Mouse (Mus musculus): ENCODE measurements around the gene Zdhhc6. TPM values are rescaled to one million over a fixed set of nuclear protein-coding genes. Genes with fewer than 3 reads are reported as not detected.
A peak's percentile ranks its signal among the peaks of the same experiment; 100 is the strongest.

The Zdhhc6 gene
- polyA plus RNA-seq, 1 experiment from 2014 or later, result 105 TPM

DNA sequence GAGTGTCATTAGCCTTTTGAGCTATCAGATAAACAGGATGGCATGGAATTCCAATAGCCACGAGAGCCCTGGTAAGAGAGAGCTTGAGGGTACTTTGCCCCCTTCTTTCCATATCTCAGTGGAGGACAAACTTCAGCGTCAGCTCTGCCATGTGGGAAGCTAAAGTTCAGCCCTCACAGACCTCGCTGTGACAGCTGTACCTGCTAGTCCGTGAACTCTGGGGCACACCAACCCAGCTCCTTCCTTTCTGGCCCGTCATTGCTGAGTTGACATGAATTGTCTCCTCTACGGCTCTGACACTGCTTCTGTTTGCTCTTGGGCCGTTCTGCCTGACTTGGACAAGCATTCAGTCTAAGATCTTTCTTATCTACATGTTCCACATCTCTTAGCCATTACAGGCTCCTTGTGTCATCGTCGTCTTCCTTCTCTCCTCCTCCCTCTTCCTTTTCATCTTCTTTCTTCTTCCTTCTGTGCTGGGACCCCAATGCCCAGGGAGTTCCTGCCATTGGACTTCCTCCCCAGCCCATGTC, 67.8 kb downstream of the Zdhhc6 start:
- Histone ChIP-seq H3K9me3 (ENCODE audit: control insufficient read depth, low read length) (no peaks in the 10 kb centered on the region), H3K9ac (ENCODE audit: low read length) (no peak overlapping the region), H3K4me1 (ENCODE audit: control insufficient read depth, insufficient read depth, low read length) (no peaks in the 10 kb centered on the region), H3K4me3 (ENCODE audit: low read depth, low read length) (no peak overlapping the region), H3K27me3 (ENCODE audit: control insufficient read depth, insufficient read depth, low read length) (no peaks in the 10 kb centered on the region), H3K27ac (ENCODE audit: low read depth, low read length) (no peak overlapping the region), H3K4me2 (ENCODE audit: low read depth) (no peak overlapping the region), H3K36me3 (ENCODE audit: control insufficient read depth, insufficient read depth, low read length) (no peaks in the 10 kb centered on the region)
- no peak for DNase-seq (ENCODE audit: low spot score)
- WGBS, result 80% methylated on average over 9 of the region's 9 CpGs
- no peak for ATAC-seq (ENCODE audit: insufficient read depth, low FRiP score, low TSS enrichment)

DNA sequence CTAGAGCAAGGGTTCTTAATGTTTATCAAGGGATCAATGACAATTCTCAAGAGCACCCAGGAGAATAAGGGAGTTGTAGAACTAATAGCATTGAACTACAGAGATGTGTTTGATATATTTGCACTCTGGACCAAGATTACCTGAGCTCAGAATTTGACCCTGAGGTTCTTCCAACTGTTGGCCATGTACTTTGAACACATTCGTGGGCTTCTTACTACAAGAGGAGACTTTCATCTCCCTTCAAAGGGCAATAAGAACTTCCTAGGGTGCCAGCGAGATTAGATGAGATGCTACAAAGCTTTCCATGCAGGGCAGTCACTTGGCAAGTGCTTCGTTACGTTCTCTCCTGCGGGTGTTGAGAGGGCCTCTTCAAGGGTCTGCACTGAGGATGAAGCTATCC, 68.3 kb downstream of the Zdhhc6 start:
- no peak overlapping the region for H3K4me2 ChIP-seq (ENCODE audit: low read depth)
- DNase-seq (ENCODE audit: low spot score) (no peak), ATAC-seq (ENCODE audit: insufficient read depth, low FRiP score, low TSS enrichment) (no peak)
- 86% methylated on average over 5 of the region's 5 CpGs for WGBS
- H3K4me1 ChIP-seq (ENCODE audit: control insufficient read depth, insufficient read depth, low read length), result no peaks in the 10 kb centered on the region
- no peak overlapping the region for H3K9ac ChIP-seq (ENCODE audit: low read length)
- no peak overlapping the region for H3K4me3 ChIP-seq (ENCODE audit: low read depth, low read length)
- no peaks in the 10 kb centered on the region for H3K36me3 ChIP-seq (ENCODE audit: control insufficient read depth, insufficient read depth, low read length)
- no peaks in the 10 kb centered on the region for H3K27me3 ChIP-seq (ENCODE audit: control insufficient read depth, insufficient read depth, low read length)
- no peak overlapping the region for H3K27ac ChIP-seq (ENCODE audit: low read depth, low read length)
- no peaks in the 10 kb centered on the region for H3K9me3 ChIP-seq (ENCODE audit: control insufficient read depth, low read length)

DNA sequence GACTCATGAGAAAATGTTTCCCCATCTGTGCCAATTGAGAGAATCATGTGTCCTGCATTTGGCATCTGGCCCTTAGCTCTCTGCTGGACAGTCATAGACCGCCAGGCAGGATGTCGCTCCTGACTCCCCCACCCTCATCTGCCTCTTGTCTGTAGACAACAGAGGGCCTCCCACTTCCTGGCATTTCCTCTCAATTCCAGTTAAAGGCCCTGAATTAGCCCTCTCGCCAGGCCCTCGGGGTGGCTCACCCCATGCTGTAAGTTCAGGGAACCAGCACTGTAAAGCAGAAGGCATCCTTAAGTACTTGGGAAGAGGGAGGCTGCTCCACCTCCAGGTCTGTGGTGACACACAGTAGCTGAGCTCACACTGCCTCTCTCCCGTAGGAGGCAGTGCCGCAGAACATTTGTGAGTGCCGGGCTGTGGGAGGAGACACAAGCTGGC, 71.0 kb downstream of the Zdhhc6 start:
- H3K4me1 ChIP-seq (ENCODE audit: control insufficient read depth, insufficient read depth, low read length), result no peaks in the 10 kb centered on the region
- no peak overlapping the region for H3K4me3 ChIP-seq (ENCODE audit: low read depth, low read length)
- no peaks in the 10 kb centered on the region for H3K9me3 ChIP-seq (ENCODE audit: control insufficient read depth, low read length)
- ATAC-seq (ENCODE audit: insufficient read depth, low FRiP score, low TSS enrichment) (no peak), DNase-seq (ENCODE audit: low spot score) (no peak)
- H3K27me3 ChIP-seq (ENCODE audit: control insufficient read depth, insufficient read depth, low read length), result no peaks in the 10 kb centered on the region
- 27% methylated on average over 7 of the region's 7 CpGs for WGBS
- 0 out of 2 replicates have a peak overlapping the region, but pooled peaks have one; percentile 3 for H3K27ac ChIP-seq (ENCODE audit: low read depth, low read length)
- H3K36me3 ChIP-seq (ENCODE audit: control insufficient read depth, insufficient read depth, low read length), result no peaks in the 10 kb centered on the region
- H3K9ac ChIP-seq (ENCODE audit: low read length), result no peak overlapping the region
- no peak overlapping the region for H3K4me2 ChIP-seq (ENCODE audit: low read depth)

DNA sequence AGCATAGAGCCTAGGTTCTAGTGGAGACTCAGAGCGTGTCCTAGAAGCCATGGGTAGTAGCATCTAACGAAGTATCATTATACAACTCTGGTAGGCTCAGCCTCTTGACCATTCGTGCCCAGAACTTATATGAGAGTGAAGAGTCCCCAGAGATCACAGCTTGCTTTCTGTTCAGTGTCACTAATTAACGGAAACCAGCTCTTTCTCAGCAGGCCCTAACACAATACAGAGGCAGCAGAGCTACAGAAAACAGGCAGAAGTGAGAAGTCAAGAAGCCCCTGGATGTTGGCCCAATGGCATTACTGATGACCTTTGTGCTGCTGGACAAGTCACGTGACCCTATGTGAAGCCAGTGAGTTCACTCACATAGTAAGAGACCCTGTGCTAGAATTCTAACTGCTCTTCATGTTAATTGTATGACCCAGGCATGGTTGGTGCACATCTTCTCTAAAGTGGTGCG, 74.6 kb downstream of the Zdhhc6 start, which contains the start of gene Gucy2g:
Gucy2g (minus strand) TSS at position 51 of the 460 bp plus-strand sequence.
- no peaks in the 10 kb centered on the region for H3K36me3 ChIP-seq (ENCODE audit: control insufficient read depth, insufficient read depth, low read length)
- H3K9me3 ChIP-seq (ENCODE audit: control insufficient read depth, low read length), result no peaks in the 10 kb centered on the region
- H3K4me3 ChIP-seq (ENCODE audit: low read depth, low read length), result no peak within 1 kb of the TSS
- ATAC-seq (ENCODE audit: insufficient read depth, low FRiP score, low TSS enrichment), result no peak
- no peaks in the 10 kb centered on the region for H3K27me3 ChIP-seq (ENCODE audit: control insufficient read depth, insufficient read depth, low read length)
- no peak within 1 kb of the TSS for H3K9ac ChIP-seq (ENCODE audit: low read length)
- no peak for DNase-seq (ENCODE audit: low spot score)
- no peak within 1 kb of the TSS for H3K4me2 ChIP-seq (ENCODE audit: low read depth)
- WGBS, result 82% methylated on average over 6 of the region's 6 CpGs
- H3K4me1 ChIP-seq (ENCODE audit: control insufficient read depth, insufficient read depth, low read length), result no peaks in the 10 kb centered on the region
- no peak within 1 kb of the TSS for H3K27ac ChIP-seq (ENCODE audit: low read depth, low read length)

DNA sequence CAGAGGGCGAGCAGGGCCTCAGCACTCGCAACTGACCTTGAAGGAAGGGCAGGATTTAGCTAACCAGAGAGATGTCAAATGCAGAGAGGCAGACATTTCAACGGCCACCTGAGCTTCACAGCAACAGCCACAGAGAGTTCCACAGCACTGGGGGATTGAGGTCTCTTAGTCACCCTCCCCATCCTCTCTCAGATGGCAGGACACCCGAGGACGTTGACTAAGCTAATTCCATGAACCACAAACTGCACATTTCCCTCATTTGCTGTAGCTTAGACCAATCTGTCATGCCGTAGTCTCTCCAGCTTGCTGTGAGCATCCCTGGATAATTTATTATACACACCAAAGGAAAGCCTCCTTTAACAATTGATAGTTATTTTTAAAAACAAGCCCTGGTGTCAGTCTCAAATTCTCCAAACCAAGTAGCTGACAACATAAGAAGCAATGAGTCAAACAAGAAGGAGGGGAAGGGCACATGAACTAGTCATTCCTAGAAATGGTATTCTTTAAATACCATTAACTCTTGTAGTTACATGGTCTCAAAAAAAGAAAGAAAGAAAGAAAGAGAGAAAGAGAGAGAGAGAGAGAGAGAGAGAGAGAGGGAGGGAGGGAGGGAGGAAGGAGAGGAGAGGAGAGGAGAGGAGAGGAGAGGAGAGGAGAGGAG, 75.9 kb downstream of the Zdhhc6 start:
- no peak overlapping the region for H3K27ac ChIP-seq (ENCODE audit: low read depth, low read length)
- DNase-seq (ENCODE audit: low spot score) (no peak), ATAC-seq (ENCODE audit: insufficient read depth, low FRiP score, low TSS enrichment) (no peak)
- H3K4me2 ChIP-seq (ENCODE audit: low read depth), result no peak overlapping the region
- H3K4me1 ChIP-seq (ENCODE audit: control insufficient read depth, insufficient read depth, low read length), result no peaks in the 10 kb centered on the region
- no peaks in the 10 kb centered on the region for H3K9me3 ChIP-seq (ENCODE audit: control insufficient read depth, low read length)
- 82% methylated on average over 6 of the region's 6 CpGs for WGBS
- no peaks in the 10 kb centered on the region for H3K27me3 ChIP-seq (ENCODE audit: control insufficient read depth, insufficient read depth, low read length)
- H3K4me3 ChIP-seq (ENCODE audit: low read depth, low read length), result no peak overlapping the region
- H3K36me3 ChIP-seq (ENCODE audit: control insufficient read depth, insufficient read depth, low read length), result no peaks in the 10 kb centered on the region
- H3K9ac ChIP-seq (ENCODE audit: low read length), result no peak overlapping the region

DNA sequence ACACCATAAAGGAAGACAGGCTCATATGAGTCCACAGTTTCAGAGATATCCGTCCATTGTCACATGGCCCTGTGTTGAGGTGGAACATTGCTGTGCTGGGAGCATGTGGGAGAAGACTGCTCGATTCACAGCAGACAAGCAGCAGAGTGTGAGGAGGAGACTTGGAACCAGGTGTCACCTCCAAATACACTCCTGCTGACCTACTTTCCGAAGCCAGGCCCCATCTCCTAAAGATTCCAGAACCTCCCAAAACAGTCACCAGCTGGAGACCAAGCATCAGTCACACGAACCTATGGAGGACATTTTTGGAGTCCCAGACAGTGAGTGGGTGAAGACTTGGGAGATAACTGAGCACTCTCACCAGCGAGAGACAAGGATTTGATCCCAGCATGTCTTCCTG, 79.3 kb downstream of the Zdhhc6 start:
- DNase-seq (ENCODE audit: low spot score) (no peak), ATAC-seq (ENCODE audit: insufficient read depth, low FRiP score, low TSS enrichment) (no peak)
- Histone ChIP-seq H3K36me3 (ENCODE audit: control insufficient read depth, insufficient read depth, low read length) (no peaks in the 10 kb centered on the region), H3K9ac (ENCODE audit: low read length) (no peak overlapping the region), H3K4me2 (ENCODE audit: low read depth) (no peak overlapping the region), H3K27me3 (ENCODE audit: control insufficient read depth, insufficient read depth, low read length) (no peaks in the 10 kb centered on the region), H3K27ac (ENCODE audit: low read depth, low read length) (no peak overlapping the region), H3K9me3 (ENCODE audit: control insufficient read depth, low read length) (no peaks in the 10 kb centered on the region), H3K4me1 (ENCODE audit: control insufficient read depth, insufficient read depth, low read length) (no peaks in the 10 kb centered on the region), H3K4me3 (ENCODE audit: low read depth, low read length) (no peak overlapping the region)
- whole genome bisulfite sequencing, result 85% methylated on average over 5 of the region's 5 CpGs

DNA sequence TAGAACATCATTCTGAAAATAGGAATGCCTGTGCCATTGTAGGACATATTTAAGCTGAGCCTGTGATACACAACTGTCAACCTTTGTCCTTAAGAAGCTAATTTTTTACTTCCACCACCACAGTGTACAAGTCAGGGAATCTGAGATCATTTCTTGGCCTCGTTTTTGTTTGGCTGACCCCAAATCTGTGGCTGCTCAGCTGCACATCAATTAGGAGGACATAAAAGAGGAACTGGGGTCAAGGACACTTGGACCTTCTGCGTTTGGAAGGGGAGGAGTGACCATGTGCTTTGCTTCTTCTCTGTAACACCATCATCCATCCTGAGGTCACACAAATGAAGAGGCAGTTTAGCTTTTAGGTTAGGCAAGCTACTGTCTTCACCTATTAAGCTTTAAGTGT, 79.8 kb downstream of the Zdhhc6 start:
- no peak overlapping the region for H3K4me3 ChIP-seq (ENCODE audit: low read depth, low read length)
- H3K4me2 ChIP-seq (ENCODE audit: low read depth), result no peak overlapping the region
- no peak overlapping the region for H3K27ac ChIP-seq (ENCODE audit: low read depth, low read length)
- no peaks in the 10 kb centered on the region for H3K27me3 ChIP-seq (ENCODE audit: control insufficient read depth, insufficient read depth, low read length)
- ATAC-seq (ENCODE audit: insufficient read depth, low FRiP score, low TSS enrichment), result no peak
- no peaks in the 10 kb centered on the region for H3K4me1 ChIP-seq (ENCODE audit: control insufficient read depth, insufficient read depth, low read length)
- no peak overlapping the region for H3K9ac ChIP-seq (ENCODE audit: low read length)
- H3K9me3 ChIP-seq (ENCODE audit: control insufficient read depth, low read length), result no peaks in the 10 kb centered on the region
- DNase-seq (ENCODE audit: low spot score), result no peak
- no peaks in the 10 kb centered on the region for H3K36me3 ChIP-seq (ENCODE audit: control insufficient read depth, insufficient read depth, low read length)
- 48% methylated on average over 2 of the region's 2 CpGs for WGBS

DNA sequence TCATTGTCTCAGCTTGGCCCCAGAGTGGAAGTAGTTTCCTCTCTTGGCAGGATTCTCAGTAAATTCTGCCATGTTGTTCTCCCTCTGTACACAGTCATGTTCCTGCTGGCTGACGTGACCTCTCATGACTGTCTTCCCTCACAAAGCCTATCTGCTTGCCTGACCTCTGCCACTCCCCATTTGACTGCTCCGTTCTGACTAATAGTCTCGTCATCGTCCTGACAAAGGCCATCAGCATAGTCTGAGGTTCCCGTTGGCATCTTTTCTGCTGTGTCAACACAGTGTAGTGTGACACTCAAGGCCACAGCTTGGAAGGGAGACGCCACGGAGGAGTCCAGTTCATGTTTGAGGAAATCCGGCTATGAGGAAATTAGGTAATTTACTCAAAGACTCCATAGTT, 83.7 kb downstream of the Zdhhc6 start:
- ATAC-seq (ENCODE audit: insufficient read depth, low FRiP score, low TSS enrichment) (no peak), DNase-seq (ENCODE audit: low spot score) (no peak)
- H3K4me2 ChIP-seq (ENCODE audit: low read depth), result no peak overlapping the region

DNA sequence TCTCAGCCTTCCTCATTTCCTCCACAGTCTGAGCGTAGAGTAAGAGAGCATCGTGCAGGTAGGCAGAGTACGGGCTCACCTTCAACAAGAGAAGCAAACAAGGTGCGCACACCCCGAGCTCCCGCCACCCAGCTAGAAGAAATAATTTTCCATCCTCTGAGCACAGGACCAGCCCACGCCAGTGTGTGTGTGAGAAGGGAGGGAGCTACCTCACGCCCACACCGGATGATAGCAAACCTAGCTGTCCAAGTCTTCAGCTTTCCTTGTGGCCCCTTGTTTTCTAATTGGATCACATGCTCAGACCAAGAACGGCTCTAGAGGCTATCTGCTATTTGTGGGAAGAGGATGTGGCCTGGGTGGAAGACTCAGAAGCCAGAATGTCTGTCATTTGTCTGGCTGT, 84.8 kb downstream of the Zdhhc6 start:
- H3K9me3 ChIP-seq (ENCODE audit: control insufficient read depth, low read length), result no peaks in the 10 kb centered on the region
- H3K4me1 ChIP-seq (ENCODE audit: control insufficient read depth, insufficient read depth, low read length), result no peaks in the 10 kb centered on the region
- H3K27ac ChIP-seq (ENCODE audit: low read depth, low read length), result no peak overlapping the region
- no peak for ATAC-seq (ENCODE audit: insufficient read depth, low FRiP score, low TSS enrichment)
- no peaks in the 10 kb centered on the region for H3K27me3 ChIP-seq (ENCODE audit: control insufficient read depth, insufficient read depth, low read length)
- H3K4me2 ChIP-seq (ENCODE audit: low read depth), result no peak overlapping the region
- no peak overlapping the region for H3K4me3 ChIP-seq (ENCODE audit: low read depth, low read length)
- no peak overlapping the region for H3K9ac ChIP-seq (ENCODE audit: low read length)
- no peaks in the 10 kb centered on the region for H3K36me3 ChIP-seq (ENCODE audit: control insufficient read depth, insufficient read depth, low read length)
- no peak for DNase-seq (ENCODE audit: low spot score)
- WGBS, result 85% methylated on average over 10 of the region's 10 CpGs

More for the DNA sequence above, 83.7 kb downstream of the Zdhhc6 start:
- WGBS, result 76% methylated on average over 8 of the region's 8 CpGs
- H3K4me3 ChIP-seq (ENCODE audit: low read depth, low read length), result no peak overlapping the region
- H3K4me1 ChIP-seq (ENCODE audit: control insufficient read depth, insufficient read depth, low read length), result no peaks in the 10 kb centered on the region
- H3K9me3 ChIP-seq (ENCODE audit: control insufficient read depth, low read length), result no peaks in the 10 kb centered on the region
- H3K27ac ChIP-seq (ENCODE audit: low read depth, low read length), result no peak overlapping the region
- no peaks in the 10 kb centered on the region for H3K27me3 ChIP-seq (ENCODE audit: control insufficient read depth, insufficient read depth, low read length)
- no peaks in the 10 kb centered on the region for H3K36me3 ChIP-seq (ENCODE audit: control insufficient read depth, insufficient read depth, low read length)
- H3K9ac ChIP-seq (ENCODE audit: low read length), result no peak overlapping the region
